Mouse (Mus musculus): ENCODE measurements at regions not wholly inside any gene's neighbourhood (a gene's known extent, or its start where the extent isn't known, plus 50 kb on each side); places are given as distances from the start of the nearest gene placed in this dataset.

DNA sequence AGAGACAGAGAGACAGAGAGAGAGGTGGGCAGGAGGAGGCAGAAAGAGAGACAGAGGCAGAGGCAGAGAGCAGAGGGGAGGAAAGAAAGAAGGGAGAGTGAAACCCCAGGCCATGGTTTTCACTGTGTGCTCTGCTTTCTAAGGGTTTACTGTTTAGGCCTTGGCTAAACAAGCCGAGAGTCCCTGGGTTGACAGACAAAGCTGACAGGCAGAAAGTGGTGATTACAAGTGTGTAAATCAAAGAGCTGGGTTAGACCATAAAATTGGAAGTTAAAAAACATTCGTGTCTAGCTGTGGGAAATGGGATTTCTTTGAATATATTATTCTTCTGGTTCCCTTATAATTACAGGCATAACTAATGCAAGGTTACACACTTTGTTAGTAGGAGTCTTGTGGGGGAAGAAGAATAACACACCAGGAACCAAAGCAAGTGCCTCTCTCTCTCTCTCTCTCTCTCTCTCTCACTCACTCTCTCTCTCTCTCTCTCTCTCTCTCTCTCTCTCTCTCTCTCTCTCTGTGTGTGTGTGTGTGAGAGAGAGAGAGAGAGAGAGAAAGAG is 556.0 kb downstream of the Grin2a start:
- H3K27ac ChIP-seq (ENCODE audit: insufficient read depth, low read length) = no peak overlapping the region
- no peak overlapping the region for H3K4me3 ChIP-seq (replicated peaks; ENCODE audit: insufficient read depth, low read depth, low read length)
- no peaks in the 10 kb centered on the region for H3K27me3 ChIP-seq (ENCODE audit: control insufficient read depth, insufficient read depth, low read length)
- TF ChIP-seq POLR2A (IDR thresholded peaks at IDR 0.05; ENCODE audit: borderline replicate concordance, insufficient read depth, low read length) = no peak
- TF ChIP-seq CTCF (IDR thresholded peaks at IDR 0.05; ENCODE audit: borderline replicate concordance, insufficient read depth, low read depth, low read length) = no peak
- 29% methylated on average over 2 of the region's 2 CpGs for WGBS
- DNase-seq = no peak
- no peaks in the 10 kb centered on the region for H3K4me1 ChIP-seq (ENCODE audit: control insufficient read depth, insufficient read depth, low read length)

- Histone ChIP-seq H3K27me3 (ENCODE audit: control insufficient read depth, insufficient read depth, low read length) (no peaks in the 10 kb centered on the region), H3K4me3 (replicated peaks; ENCODE audit: insufficient read depth, low read depth, low read length) (no peak overlapping the region), H3K4me1 (ENCODE audit: control insufficient read depth, insufficient read depth, low read length) (no peaks in the 10 kb centered on the region), H3K27ac (ENCODE audit: insufficient read depth, low read length) (no peak overlapping the region)
- no peak for TF ChIP-seq CTCF (IDR thresholded peaks at IDR 0.05; ENCODE audit: borderline replicate concordance, insufficient read depth, low read depth, low read length)
- TF ChIP-seq POLR2A (IDR thresholded peaks at IDR 0.05; ENCODE audit: borderline replicate concordance, insufficient read depth, low read length) = no peak
- 24% methylated on average over 1 of the region's 1 CpGs for WGBS
- DNase-seq = no peak
Observed at GRCm38 (mm10) chr16:9439891-9440290, 555.5 kb downstream of the Grin2a start.

- Histone ChIP-seq H3K27me3 (ENCODE audit: control insufficient read depth, insufficient read depth, low read length) (no peaks in the 10 kb centered on the region), H3K4me3 (replicated peaks; ENCODE audit: insufficient read depth, low read depth, low read length) (no peak overlapping the region), H3K4me1 (ENCODE audit: control insufficient read depth, insufficient read depth, low read length) (no peaks in the 10 kb centered on the region), H3K27ac (ENCODE audit: insufficient read depth, low read length) (no peak overlapping the region)
- TF ChIP-seq CTCF (IDR thresholded peaks at IDR 0.05; ENCODE audit: borderline replicate concordance, insufficient read depth, low read depth, low read length) (no peak), POLR2A (IDR thresholded peaks at IDR 0.05; ENCODE audit: borderline replicate concordance, insufficient read depth, low read length) (no peak)
- no peak for DNase-seq
- WGBS = 34% methylated on average over 4 of the region's 4 CpGs
Observed at GRCm38 (mm10) chr16:9452058-9452457, 543.3 kb downstream of the Grin2a start.

DNA sequence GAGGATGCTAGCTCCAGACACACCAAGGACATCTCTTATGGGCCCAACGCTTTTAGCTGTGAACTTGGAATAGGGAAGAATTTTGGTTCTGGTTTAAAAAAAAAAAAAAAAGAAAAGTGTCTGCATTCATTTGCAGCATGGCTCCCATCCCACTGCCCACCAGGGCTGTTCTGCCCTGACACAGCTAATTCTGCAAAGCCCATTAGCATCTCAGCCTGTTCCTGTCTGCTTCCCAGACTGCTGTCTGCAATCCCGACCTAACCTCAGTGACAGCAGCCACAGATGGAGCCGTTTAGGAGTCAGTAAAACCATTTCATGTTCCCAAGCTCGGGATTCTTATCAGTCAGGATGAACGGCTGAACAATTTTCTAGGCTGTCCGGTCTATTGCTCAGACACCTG is 537.8 kb downstream of the Grin2a start:
- no peaks in the 10 kb centered on the region for H3K27me3 ChIP-seq (ENCODE audit: control insufficient read depth, insufficient read depth, low read length)
- DNase-seq = no peak
- H3K27ac ChIP-seq (ENCODE audit: insufficient read depth, low read length) = no peak overlapping the region
- 36% methylated on average over 6 of the region's 6 CpGs for WGBS
- no peaks in the 10 kb centered on the region for H3K4me1 ChIP-seq (ENCODE audit: control insufficient read depth, insufficient read depth, low read length)
- H3K4me3 ChIP-seq (replicated peaks; ENCODE audit: insufficient read depth, low read depth, low read length) = no peak overlapping the region
- no peak for TF ChIP-seq CTCF (IDR thresholded peaks at IDR 0.05; ENCODE audit: borderline replicate concordance, insufficient read depth, low read depth, low read length)
- no peak for TF ChIP-seq POLR2A (IDR thresholded peaks at IDR 0.05; ENCODE audit: borderline replicate concordance, insufficient read depth, low read length)

GRCm38 (mm10) chr16:9462497-9462896 is 532.9 kb downstream of the Grin2a start:
- DNase-seq = no peak
- H3K4me3 ChIP-seq (replicated peaks; ENCODE audit: insufficient read depth, low read depth, low read length) = no peak overlapping the region
- TF ChIP-seq POLR2A (IDR thresholded peaks at IDR 0.05; ENCODE audit: borderline replicate concordance, insufficient read depth, low read length) (no peak), CTCF (IDR thresholded peaks at IDR 0.05; ENCODE audit: borderline replicate concordance, insufficient read depth, low read depth, low read length) (no peak)
- 95% methylated on average over 3 of the region's 3 CpGs for whole genome bisulfite sequencing
- no peaks in the 10 kb centered on the region for H3K4me1 ChIP-seq (ENCODE audit: control insufficient read depth, insufficient read depth, low read length)
- H3K27ac ChIP-seq (ENCODE audit: insufficient read depth, low read length) = no peak overlapping the region
- H3K27me3 ChIP-seq (ENCODE audit: control insufficient read depth, insufficient read depth, low read length) = no peaks in the 10 kb centered on the region

DNA sequence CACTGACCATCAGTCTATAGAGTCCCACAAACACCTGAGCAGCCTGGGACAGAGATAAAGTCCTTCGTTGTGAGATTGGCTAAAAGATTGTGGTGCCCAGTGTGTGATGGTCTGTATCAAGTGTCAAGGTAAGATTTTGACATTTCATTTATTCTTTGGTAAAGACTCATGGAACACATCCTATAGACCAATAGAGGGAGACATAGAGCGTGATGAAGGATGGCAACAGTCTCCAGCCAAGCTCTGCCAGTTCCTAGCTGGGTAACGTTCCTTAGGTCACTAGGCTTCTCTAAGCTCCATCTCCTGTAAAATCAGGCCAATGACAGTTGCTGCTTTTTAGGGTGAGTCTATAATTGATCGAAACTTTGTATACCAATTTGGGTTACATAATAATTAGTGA is 526.0 kb downstream of the Grin2a start:
- TF ChIP-seq POLR2A (IDR thresholded peaks at IDR 0.05; ENCODE audit: borderline replicate concordance, insufficient read depth, low read length) (no peak), CTCF (IDR thresholded peaks at IDR 0.05; ENCODE audit: borderline replicate concordance, insufficient read depth, low read depth, low read length) (peak; percentile 64)
- H3K27me3 ChIP-seq (ENCODE audit: control insufficient read depth, insufficient read depth, low read length) = no peaks in the 10 kb centered on the region
- no peak overlapping the region for H3K27ac ChIP-seq (ENCODE audit: insufficient read depth, low read length)
- WGBS = 61% methylated on average over 4 of the region's 4 CpGs
- H3K4me3 ChIP-seq (replicated peaks; ENCODE audit: insufficient read depth, low read depth, low read length) = no peak overlapping the region
- DNase-seq = peak in 1 of 2 experiments; percentile 32
- no peaks in the 10 kb centered on the region for H3K4me1 ChIP-seq (ENCODE audit: control insufficient read depth, insufficient read depth, low read length)

GRCm38 (mm10) chr16:9485291-9485690 is 510.1 kb downstream of the Grin2a start:
- Histone ChIP-seq H3K4me3 (replicated peaks; ENCODE audit: insufficient read depth, low read depth, low read length) (no peak overlapping the region), H3K4me1 (ENCODE audit: control insufficient read depth, insufficient read depth, low read length) (no peaks in the 10 kb centered on the region), H3K27me3 (ENCODE audit: control insufficient read depth, insufficient read depth, low read length) (no peaks in the 10 kb centered on the region; the same call in 1 of the 2 replicates), H3K27ac (ENCODE audit: insufficient read depth, low read length) (no peak overlapping the region)
- no peak for DNase-seq
- 83% methylated on average over 1 of the region's 1 CpGs for WGBS
- TF ChIP-seq CTCF (IDR thresholded peaks at IDR 0.05; ENCODE audit: borderline replicate concordance, insufficient read depth, low read depth, low read length) = no peak
- no peak for TF ChIP-seq POLR2A (IDR thresholded peaks at IDR 0.05; ENCODE audit: borderline replicate concordance, insufficient read depth, low read length)

- H3K27ac ChIP-seq (ENCODE audit: insufficient read depth, low read length) = no peak overlapping the region
- 92% methylated on average over 2 of the region's 2 CpGs for WGBS
- H3K4me1 ChIP-seq (ENCODE audit: control insufficient read depth, insufficient read depth, low read length) = no peaks in the 10 kb centered on the region
- no peak for TF ChIP-seq CTCF (IDR thresholded peaks at IDR 0.05; ENCODE audit: borderline replicate concordance, insufficient read depth, low read depth, low read length)
- no peak for TF ChIP-seq POLR2A (IDR thresholded peaks at IDR 0.05; ENCODE audit: borderline replicate concordance, insufficient read depth, low read length)
- H3K4me3 ChIP-seq (replicated peaks; ENCODE audit: insufficient read depth, low read depth, low read length) = no peak overlapping the region
- no peaks in the 10 kb centered on the region for H3K27me3 ChIP-seq (ENCODE audit: control insufficient read depth, insufficient read depth, low read length)
- no peak for DNase-seq
Observed at GRCm38 (mm10) chr16:9498301-9498700, 497.1 kb downstream of the Grin2a start.
